Mouse (Mus musculus) inflammation-experienced regulatory T-cells, adult 6 months (primary cell): ENCODE measurements around the gene Vmn1r205. TPM values are rescaled to one million over a fixed set of nuclear protein-coding genes. Genes with fewer than 3 reads are reported as not detected.
"Not testable (repeated sequence)": the region's sequence is repeated elsewhere in the genome, so short reads cannot be mapped to it uniquely, and the experiment has no call there.

ENCODE experiments used
- ATAC-seq: one replicate; pipeline ENCODE4 v1.8.0; 2017
- polyA plus RNA-seq, 3 experiments: library from polyadenylated mRNA; unstranded; fragments of 100-300 nt; shearing (Covaris generic); gene quantifications; one replicate each; pipeline ENCODE4 v1.2.1; 2017

Gene Vmn1r205
- polyA plus RNA-seq: not detected

DNA sequence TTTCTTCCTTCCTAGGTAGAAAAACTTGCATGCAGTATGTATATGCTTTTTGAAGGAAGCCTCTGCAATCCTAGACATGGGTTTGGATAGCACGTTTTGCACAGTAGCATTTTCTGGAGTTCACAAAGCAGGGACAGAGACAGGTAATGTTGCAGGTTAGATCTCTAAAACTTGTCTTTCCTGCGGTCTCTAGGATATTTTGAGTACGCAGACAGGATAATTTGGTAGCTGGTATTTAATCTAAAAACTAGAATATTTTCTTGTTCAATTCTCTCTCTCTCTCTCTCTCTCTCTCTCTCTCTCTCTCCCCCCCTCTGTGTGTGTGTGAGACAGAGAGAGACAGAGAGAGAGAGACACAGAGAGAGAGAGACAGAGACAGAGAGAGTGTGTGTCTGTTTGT lies at the start of gene Vmn1r205:
TSS of gene Vmn1r205 (minus strand) at position 101 of the 400 bp plus-strand sequence.
- ATAC-seq: no peak

DNA sequence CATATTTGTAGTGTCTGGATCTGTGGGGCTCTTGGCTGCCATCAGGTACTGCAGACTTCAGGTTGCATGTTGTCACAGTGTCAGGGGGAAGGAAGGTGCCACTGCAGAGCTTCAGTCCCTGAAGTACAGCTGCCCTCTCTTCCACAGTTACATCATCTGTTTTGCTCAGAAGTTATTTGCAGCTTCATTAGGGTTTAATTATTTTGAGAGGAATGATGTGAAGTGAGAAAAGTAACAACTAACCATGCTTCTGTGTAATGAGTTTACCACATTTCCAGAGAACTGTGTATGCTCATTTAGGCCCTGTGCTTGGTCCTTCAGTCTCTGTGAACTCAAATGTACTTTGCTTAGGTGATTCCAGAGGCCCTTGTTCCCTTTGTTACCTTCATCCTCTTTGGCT lies 31.4 kb upstream of the Vmn1r205 start, which contains the start of gene Vmn1r206:
TSS of gene Vmn1r206 (minus strand) at position 101 of the 400 bp plus-strand sequence.
- not testable (repeated sequence) for ATAC-seq

DNA sequence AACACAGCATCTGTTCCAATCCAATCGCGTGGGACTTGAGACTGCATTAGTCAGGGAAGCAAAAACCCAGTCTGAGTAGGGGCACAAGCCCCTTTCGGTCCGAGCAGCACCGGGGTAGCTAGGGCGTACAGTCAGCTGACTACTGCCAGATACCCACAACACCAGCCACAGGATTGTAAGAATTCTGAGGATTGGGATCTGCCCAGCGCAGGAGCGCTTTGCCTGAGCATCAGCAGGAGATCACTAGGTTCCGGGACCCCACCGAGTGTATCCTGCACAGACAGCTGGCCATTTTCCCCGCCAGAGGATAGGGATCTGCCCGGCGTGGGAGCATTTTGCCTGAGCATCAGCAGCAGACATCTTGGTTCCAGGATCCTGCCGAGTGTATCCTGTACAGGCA lies 9.5 kb downstream of the Vmn1r205 start:
- ATAC-seq: not testable (repeated sequence)

DNA sequence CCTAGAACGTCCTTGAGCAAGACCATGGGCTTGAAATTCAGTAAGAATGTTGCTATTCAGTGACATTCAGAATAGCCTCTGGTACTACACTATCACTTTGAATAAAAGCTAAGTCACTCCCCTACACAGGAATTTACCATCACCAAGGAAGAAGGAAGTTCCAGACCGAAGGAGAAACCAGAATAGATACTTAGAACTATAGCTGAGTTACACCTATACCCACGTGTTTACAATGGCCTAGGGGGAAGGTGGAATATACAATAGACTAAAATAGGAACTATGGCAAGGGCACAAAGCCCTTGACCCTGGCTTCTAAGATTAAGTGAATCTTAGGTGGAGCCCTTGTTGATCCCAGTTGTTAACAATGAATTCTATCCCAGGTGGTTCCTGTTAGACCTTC lies 17.9 kb downstream of the Vmn1r205 start:
- ATAC-seq: not testable (repeated sequence)

DNA sequence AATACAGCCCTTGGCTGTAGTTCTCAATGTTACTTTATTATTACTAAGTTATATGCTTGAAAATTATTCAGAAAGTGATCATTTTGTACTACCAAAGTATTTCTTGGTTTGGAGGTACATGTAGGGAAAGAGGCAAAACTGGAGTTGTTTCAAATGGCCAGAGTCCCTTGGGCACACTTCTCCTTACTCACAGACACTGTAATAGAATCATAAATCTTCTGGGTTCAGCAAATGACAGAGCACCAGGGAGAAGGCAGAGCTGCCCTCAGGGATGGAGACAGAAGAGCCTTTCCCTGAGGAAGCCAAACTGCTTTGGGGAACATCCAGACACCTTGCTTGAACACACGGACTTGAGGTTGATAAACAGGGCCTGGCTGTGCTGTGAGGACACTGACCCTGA lies 39.9 kb downstream of the Vmn1r205 start, which contains the start of gene Vmn1r204:
TSS of gene Vmn1r204 (plus strand) at position 301 of the 400 bp plus-strand sequence.
- ATAC-seq: not testable (repeated sequence)

Other genes starting within 250 kb of the Vmn1r205 start
- gene Vmn1r198, start 242.6 kb downstream of the Vmn1r205 start, polyA plus RNA-seq: not detected
- gene Vmn1r199, start 213.2 kb downstream of the Vmn1r205 start, polyA plus RNA-seq: not detected
- gene Vmn1r200, start 202.6 kb downstream of the Vmn1r205 start, polyA plus RNA-seq: not detected
- gene Vmn1r201, start 121.1 kb downstream of the Vmn1r205 start, polyA plus RNA-seq: under 1 TPM in 1 of 3 experiments, not detected in 2; 0.07 TPM
- not detected for gene Vmn1r202, start 87.6 kb downstream of the Vmn1r205 start, polyA plus RNA-seq
- under 1 TPM in 2 of 3 experiments, not detected in 1; 0.17 to 0.18 TPM for gene Vmn1r203, start 74.9 kb downstream of the Vmn1r205 start, polyA plus RNA-seq
- gene Vmn1r204, start 39.8 kb downstream of the Vmn1r205 start, polyA plus RNA-seq: not detected
- not detected for gene Vmn1r206, start 31.3 kb upstream of the Vmn1r205 start, polyA plus RNA-seq
- gene Vmn1r207-ps, start 136.6 kb upstream of the Vmn1r205 start, polyA plus RNA-seq: under 1 TPM in 1 of 3 experiments, not detected in 2; 0.08 TPM
- not detected for gene Vmn1r208, start 184.4 kb upstream of the Vmn1r205 start, polyA plus RNA-seq
- gene Vmn1r209, start 216.7 kb upstream of the Vmn1r205 start, polyA plus RNA-seq: not detected
- not detected for gene Vmn1r210, start 238.3 kb upstream of the Vmn1r205 start, polyA plus RNA-seq